Mouse (Mus musculus) heart, adult 9 months (tissue): ENCODE data around the gene Mdfic.
"Not testable (repeated sequence)": the region's sequence is repeated elsewhere in the genome, so short reads cannot be mapped to it uniquely, and the experiment has no call there.

Source experiments
- DNase-seq, 2 experiments: peaks; one replicate each; pipeline ENCODE4 v3.0.0; 2022; ENCODE audit warnings: low spot score in 2 of 2

The Mdfic gene

GRCm38 (mm10) chr6:15720461-15720817 lies at the start of gene Mdfic:
TSS of gene Mdfic (plus strand) at chr6:15720661.
- peak; percentile 76 to 78 for DNase-seq

GRCm38 (mm10) chr6:15671364-15671763 lies 49.1 kb upstream of the Mdfic start:
- no peak for DNase-seq

GRCm38 (mm10) chr6:15710080-15710479 lies 10.4 kb upstream of the Mdfic start:
- no peak for DNase-seq

- no peak for DNase-seq
Observed at GRCm38 (mm10) chr6:15710706-15711105, 9.8 kb upstream of the Mdfic start.

- DNase-seq: no peak
Observed at GRCm38 (mm10) chr6:15712860-15713385, 7.5 kb upstream of the Mdfic start.

- DNase-seq: not testable (repeated sequence)
Observed at GRCm38 (mm10) chr6:15714036-15714435, 6.4 kb upstream of the Mdfic start.

GRCm38 (mm10) chr6:15714996-15715844 lies 5.2 kb upstream of the Mdfic start:
- DNase-seq: no peak

GRCm38 (mm10) chr6:15719919-15720318 lies 542 bp upstream of the Mdfic start:
- no peak for DNase-seq

- peak; percentile 77 to 81 for DNase-seq
Observed at GRCm38 (mm10) chr6:15720818-15721715, 606 bp downstream of the Mdfic start.

GRCm38 (mm10) chr6:15721716-15722031 lies 1.2 kb downstream of the Mdfic start:
- DNase-seq: no peak

GRCm38 (mm10) chr6:15722631-15723030 lies 2.2 kb downstream of the Mdfic start:
- DNase-seq: not testable (repeated sequence)

- no peak for DNase-seq
Observed at GRCm38 (mm10) chr6:15724304-15724703, 3.8 kb downstream of the Mdfic start.

GRCm38 (mm10) chr6:15726422-15726821 lies 6.0 kb downstream of the Mdfic start:
- no peak for DNase-seq

- no peak for DNase-seq
Observed at GRCm38 (mm10) chr6:15727681-15728410, 7.4 kb downstream of the Mdfic start.

GRCm38 (mm10) chr6:15728844-15729577 lies 8.6 kb downstream of the Mdfic start:
- no peak for DNase-seq

GRCm38 (mm10) chr6:15730258-15730657 lies 9.8 kb downstream of the Mdfic start:
- DNase-seq: no peak

- no peak for DNase-seq
Observed at GRCm38 (mm10) chr6:15730666-15731065, 10.2 kb downstream of the Mdfic start.

- no peak for DNase-seq
Observed at GRCm38 (mm10) chr6:15731452-15731851, 11.0 kb downstream of the Mdfic start.

- no peak for DNase-seq
Observed at GRCm38 (mm10) chr6:15737312-15737911, 17.0 kb downstream of the Mdfic start.

GRCm38 (mm10) chr6:15738331-15738943 lies 18.0 kb downstream of the Mdfic start:
- DNase-seq: no peak
